Mouse (Mus musculus) left cerebral cortex, adult 11 months (tissue): ENCODE data around the gene Scp2.
A peak's percentile ranks its signal among the peaks of the same experiment; 100 is the strongest.
"Not testable (repeated sequence)": the region's sequence is repeated elsewhere in the genome, so short reads cannot be mapped to it uniquely, and the experiment has no call there.

Experiments used
- DNase-seq: peaks from one replicate; pipeline ENCODE4 v3.0.0; 2022; ENCODE audit warnings: low spot score

Gene Scp2

DNA sequence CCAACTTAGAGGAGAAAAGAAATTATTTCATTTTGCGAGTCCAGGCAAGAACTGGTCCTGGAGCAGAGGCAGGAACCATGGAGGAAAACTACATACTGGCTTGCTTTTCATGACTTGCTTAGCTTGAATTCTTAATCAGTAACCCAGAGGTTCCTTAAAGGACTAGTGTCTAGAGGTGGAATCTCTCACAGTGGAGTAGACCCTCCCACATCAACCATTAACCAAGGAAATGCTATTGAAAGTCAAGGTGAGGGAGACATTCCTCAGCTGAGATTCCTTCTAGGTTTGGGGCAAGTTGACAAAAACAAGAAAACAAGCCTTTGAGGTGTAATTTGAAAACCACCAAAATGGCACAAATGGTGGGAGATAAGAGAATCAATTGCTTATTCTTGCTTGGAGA lies at the start of gene Scp2:
TSS of gene Scp2 (minus strand) at position 119 of the 400 bp plus-strand sequence.
- DNase-seq, result no peak

GRCm38 (mm10) chr4:108192821-108193323 lies 48.1 kb upstream of the Scp2 start:
- no peak for DNase-seq

DNA sequence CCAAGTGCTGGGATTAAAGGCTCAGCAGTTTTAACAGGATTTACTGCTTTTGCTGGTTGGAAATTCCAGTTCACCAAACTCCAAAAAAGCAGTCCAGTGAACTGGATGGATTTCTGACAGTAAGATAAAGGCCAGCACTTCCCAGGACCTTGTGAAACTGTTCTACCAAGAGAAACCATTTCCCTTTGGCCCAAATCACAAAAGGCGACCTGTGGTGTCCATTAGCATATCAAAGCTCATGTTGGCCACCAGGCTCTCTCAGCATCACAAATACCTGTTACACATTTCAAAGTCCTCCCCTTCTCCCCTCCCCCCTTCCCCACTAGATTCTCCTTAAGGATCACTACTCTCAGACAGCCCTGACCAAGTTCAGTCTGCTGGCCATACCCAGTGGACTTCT lies 37.5 kb upstream of the Scp2 start:
- no peak for DNase-seq

GRCm38 (mm10) chr4:108168056-108168455 lies 23.3 kb upstream of the Scp2 start:
- DNase-seq, result no peak

GRCm38 (mm10) chr4:108166874-108167273 lies 22.1 kb upstream of the Scp2 start:
- no peak for DNase-seq

DNA sequence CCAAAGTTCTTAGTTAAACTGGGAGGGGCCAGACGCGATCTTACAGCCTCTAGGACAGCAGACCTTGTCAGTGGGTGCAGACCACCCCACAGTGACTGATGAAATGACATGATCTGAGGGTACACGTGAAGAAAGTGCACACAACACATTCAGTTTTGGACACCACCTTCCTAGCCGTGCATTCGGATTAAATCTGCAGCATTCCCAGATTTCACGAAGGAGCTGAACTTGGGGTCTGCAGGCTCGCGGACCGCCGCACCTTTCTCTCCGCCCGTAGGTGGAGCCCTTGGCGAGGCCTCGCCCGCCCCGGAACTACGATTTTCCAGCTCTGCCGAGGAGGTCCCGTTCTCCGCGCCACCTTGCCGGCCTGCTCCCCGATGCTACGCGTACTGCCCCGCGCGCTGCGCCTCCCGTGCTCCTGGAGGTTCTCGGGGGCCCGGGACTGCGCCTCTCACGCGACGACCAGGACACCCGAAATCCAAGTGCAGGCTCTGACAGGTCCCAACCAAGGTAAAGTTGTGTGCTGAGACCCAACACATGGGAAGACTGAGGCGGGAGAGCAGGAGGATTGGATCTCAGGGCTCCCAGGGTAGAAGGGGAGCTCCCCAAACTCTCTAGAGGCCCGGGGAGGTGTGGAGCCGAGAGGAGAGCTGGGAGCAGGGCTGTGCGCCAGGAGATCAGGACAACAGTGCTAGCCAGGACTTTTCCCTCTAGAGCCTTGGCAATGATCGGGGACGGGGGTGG lies 20.5 kb upstream of the Scp2 start, which contains the start of gene Echdc2:
TSS of gene Echdc2 (plus strand) at position 286 of the 744 bp plus-strand sequence.
- no peak for DNase-seq

DNA sequence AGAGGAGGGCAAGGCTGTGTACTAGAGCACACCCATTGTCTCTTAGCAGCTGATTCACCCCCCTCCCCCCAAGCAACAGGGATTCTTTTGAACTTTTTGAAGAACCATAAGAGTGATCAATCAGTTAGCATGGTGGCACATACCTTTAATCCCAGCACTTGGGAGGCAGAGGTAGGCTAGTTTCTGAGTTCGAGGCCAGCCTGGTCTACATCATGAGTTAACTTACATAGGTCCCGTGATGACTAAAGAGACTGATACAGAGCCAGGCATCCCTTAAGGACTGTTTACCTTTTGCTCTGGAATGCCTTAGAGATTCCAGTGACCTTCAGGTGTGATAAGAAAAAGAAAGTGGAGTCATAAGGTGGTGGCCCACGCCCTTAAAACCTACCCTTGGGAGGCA lies 18.5 kb upstream of the Scp2 start:
- DNase-seq, result no peak

DNA sequence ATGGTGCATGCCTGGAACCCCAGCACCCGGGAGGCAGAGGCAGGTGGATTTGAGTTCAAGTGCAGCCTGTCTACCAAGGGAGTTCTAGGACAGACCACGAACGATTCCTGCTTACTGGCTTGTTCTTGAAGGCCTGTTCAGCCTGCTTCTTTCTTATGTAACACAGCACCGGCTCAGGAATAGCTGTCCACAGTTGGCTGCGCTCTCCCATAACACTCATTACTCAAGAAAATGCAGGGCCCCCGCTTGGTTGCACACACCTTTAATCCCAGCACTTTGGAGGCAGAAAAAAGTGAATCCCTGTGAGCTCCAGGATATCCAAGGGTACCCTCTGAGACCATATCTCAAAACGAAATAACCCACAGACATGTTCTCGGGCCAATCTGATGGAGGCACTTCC lies 17.1 kb upstream of the Scp2 start:
- no peak for DNase-seq

- not testable (repeated sequence) for DNase-seq
Measured at GRCm38 (mm10) chr4:108155141-108155540, 10.3 kb upstream of the Scp2 start.

GRCm38 (mm10) chr4:108145554-108145953 lies 756 bp upstream of the Scp2 start:
- not testable (repeated sequence) for DNase-seq

GRCm38 (mm10) chr4:108143778-108144177 lies 1.0 kb downstream of the Scp2 start:
- no peak for DNase-seq

DNA sequence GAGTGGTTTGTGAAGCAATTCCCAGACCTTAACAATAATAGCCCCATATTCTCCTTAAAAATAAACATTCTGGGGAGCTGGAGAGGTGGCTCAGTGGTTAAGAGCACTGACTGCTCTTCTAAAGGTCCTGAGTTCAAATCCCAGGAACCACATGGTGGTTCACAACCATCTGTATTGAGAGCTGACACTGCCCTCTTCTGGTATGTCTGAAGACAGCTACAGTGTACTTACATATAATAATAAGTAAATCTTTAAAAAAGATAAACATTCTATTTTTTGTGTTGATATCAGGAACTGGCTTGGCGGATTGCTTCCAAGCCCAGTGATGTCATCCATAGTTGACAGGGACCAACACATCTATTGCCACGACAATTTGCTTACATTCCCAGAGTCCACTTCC lies 1.6 kb downstream of the Scp2 start:
- not testable (repeated sequence) for DNase-seq

GRCm38 (mm10) chr4:108136938-108137337 lies 7.9 kb downstream of the Scp2 start:
- DNase-seq, result no peak

- DNase-seq, result no peak
Measured at GRCm38 (mm10) chr4:108130452-108130851, 14.3 kb downstream of the Scp2 start.

- DNase-seq, result no peak
Measured at GRCm38 (mm10) chr4:108128339-108128738, 16.5 kb downstream of the Scp2 start.

DNA sequence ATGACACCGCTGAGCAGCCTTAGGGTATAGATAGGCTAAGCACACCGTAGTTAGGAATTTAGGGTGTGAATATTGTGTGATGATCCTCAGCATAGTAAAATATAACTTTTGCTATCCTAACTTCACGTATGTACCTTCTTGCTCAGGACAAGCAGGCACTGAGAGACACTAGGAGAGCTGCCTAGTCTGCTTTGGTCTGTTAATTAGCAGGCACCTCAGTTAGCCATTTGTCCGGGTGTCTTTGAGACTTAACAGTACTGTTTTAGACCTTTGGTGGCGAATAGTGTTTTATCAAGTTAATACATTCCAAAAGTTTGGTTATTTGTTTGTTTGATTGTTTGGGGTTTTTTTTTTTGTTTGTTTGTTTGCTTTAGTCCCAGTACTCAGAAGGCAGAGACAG lies 17.3 kb downstream of the Scp2 start:
- no peak for DNase-seq

GRCm38 (mm10) chr4:108126260-108126659 lies 18.5 kb downstream of the Scp2 start:
- no peak for DNase-seq

GRCm38 (mm10) chr4:108124104-108124503 lies 20.7 kb downstream of the Scp2 start:
- DNase-seq, result no peak

DNA sequence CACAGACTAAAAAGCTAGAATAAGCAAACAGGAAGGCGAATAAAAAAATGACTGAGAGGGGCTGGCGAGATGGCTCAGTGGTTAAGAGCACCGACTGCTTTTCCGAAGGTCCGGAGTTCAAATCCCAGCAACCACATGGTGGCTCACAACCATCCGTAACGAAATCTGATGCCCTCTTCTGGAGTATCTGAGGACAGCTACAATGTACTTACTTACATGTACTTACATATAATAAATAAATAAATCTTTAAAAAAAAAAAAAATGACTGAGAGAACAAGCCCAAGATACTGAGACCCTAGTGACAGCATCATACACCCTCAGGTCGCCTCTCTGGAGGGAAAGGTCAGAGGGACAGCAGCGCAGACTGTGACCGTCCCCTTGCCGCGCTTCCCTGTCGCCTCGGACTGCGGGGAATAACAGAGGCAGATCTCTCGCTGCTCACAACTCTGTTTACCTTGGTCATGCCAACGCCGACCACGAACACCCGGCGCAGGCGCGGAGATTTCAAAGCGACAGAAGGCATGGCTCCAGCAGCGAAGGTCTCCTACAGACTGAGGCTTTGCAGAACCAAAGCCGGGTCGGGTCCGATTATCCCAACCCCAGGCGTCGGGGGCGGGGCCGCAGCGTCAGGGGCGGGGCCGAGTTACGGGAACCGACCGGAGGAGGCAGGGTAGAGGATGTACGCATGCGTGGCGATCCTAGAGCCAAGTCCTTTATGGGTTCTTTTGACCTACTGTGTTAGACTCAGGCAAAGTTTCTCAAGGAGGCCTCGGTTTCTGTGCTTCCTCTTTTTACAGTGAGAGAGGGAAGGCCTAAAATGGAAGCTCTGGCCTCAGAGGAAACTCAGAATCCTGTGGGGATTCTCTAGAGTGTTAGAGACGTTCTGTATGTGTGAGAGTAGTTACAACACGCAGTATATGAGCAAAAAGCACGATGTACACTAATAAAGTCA lies 26.6 kb downstream of the Scp2 start:
- DNase-seq, result peak; percentile 85

DNA sequence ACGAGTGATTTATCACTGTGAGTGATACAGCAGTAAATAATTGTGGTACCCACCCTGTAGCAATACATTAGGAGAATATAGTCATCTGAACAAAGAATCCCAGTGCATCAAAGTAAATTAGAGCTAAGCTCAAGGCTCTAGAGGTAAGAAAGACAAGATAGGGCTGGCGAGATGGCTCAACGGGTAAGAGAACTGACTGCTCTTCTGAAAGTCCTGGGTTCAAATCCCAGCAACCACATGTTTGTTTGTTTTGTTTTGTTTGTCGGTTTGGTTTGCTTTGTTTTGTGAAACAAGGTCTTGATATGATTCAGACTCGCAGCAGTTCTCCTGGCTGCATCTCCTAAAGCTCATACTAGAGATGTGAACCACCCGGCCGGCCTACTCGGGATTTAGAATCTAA lies 27.3 kb downstream of the Scp2 start:
- DNase-seq, result no peak

DNA sequence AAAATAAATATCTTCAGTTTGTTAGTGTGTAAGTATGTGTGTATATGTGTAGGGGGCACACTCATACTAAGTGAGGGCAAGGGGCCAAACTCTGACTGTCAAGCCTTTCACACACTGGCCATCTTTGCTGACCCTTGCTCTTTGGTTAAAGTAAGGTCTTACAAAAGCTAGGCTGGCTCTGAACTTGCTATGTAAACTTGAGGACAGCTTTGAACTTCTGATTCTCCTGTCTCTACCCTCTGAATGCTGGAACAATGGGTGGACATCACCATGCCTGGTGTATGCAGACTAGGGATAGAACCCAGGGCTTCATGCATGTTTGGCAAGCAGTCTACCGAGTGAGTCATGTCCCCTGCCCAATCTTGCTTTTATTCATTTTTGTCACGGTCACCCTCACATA lies 28.3 kb downstream of the Scp2 start:
- no peak for DNase-seq

DNA sequence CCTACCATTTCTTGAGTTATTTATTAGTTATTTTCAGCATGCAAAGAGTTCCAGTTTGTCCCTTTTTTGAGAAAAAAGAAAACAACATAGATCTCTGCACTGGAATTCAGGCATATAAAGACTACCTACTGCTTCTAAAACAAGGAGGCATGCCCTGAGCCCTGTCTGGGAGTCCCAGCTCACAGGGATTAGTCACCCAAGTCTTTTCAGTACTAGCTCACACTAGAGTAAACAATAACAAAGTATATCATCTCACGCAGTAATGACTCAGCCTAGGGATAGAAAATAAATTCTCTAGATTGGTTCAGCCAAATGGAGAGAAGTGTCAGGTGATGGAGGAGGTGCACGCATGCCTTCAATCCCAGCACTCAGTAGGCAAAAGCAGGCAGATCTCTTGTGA lies 34.1 kb downstream of the Scp2 start:
- no peak for DNase-seq

GRCm38 (mm10) chr4:108109728-108110127 lies 35.1 kb downstream of the Scp2 start:
- DNase-seq, result no peak
